Mouse (Mus musculus): ENCODE measurements at regions not wholly inside any gene's neighbourhood (a gene's known extent, or its start where the extent isn't known, plus 50 kb on each side); places are given as distances from the start of the nearest gene placed in this dataset.

GRCm38 (mm10) chr13:110633899-110634298 is 239.1 kb downstream of the Plk2 start:
- no peak for TF ChIP-seq CTCF (IDR thresholded peaks at IDR 0.05; ENCODE audit: low read depth, low read length)
- TF ChIP-seq POLR2A (IDR thresholded peaks at IDR 0.05; ENCODE audit: borderline replicate concordance, low read depth, low read length) = no peak
